Mouse (Mus musculus) thymus, adult 2 months (tissue): ENCODE measurements at regions not wholly inside any gene's neighbourhood (a gene's known extent, or its start where the extent isn't known, plus 50 kb on each side); places are given as distances from the start of the nearest gene placed in this dataset.

Experiments
- CTCF ChIP-seq: fragments of 200-500 bp; IDR thresholded peaks from 2 replicates; pipeline ENCODE4 v1.5.1; 2012; ENCODE audit warnings: mild to moderate bottlenecking, control low read depth, low read length, moderate library complexity, borderline replicate concordance; ENCODE audit not compliant: control insufficient read depth, poor library complexity, insufficient read depth; ENCODE audit errors: extremely low read depth
- POLR2A ChIP-seq: fragments of 200-500 bp; IDR thresholded peaks from 2 replicates; pipeline ENCODE4 v1.6.1; 2012; ENCODE audit warnings: mild to moderate bottlenecking, low read length, control low read depth, moderate library complexity; ENCODE audit not compliant: control insufficient read depth, poor library complexity, insufficient read depth; ENCODE audit errors: extremely low read depth

GRCm38 (mm10) chr16:77992986-77993385 lies 308.3 kb upstream of the Cxadr start:
- no peak for TF ChIP-seq CTCF
- no peak for TF ChIP-seq POLR2A
